Mouse (Mus musculus): ENCODE measurements at regions not wholly inside any gene's neighbourhood (a gene's known extent, or its start where the extent isn't known, plus 50 kb on each side); places are given as distances from the start of the nearest gene placed in this dataset.

DNA sequence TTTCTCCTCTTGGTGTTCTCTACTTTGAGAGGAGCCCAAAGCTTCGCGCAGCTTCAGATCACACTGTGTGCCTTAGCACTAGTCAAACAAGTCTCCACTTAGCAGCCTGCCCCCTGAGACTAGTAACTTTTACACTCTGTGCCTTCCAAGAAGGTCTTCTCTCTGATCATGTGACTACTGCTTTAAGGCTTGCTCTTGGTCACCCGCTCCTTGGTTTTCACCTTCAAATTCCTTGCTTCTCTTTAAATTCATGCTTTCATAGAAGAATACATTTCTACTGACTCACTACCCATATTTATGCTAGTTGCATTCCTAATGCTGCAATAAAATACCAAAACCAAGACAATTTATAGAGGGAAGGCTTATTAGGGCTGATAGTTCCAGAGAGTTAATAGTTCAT, 118.6 kb upstream of the Tut7 start:
- H3K4me1 ChIP-seq: peaks cover 29% of the 10 kb centered on the region
- H3K9me3 ChIP-seq (replicated peaks): no peaks in the 10 kb centered on the region
- H3K36me3 ChIP-seq: no peaks in the 10 kb centered on the region
- DNase-seq (ENCODE audit: low spot score): no peak
- H3K27ac ChIP-seq (replicated peaks): peak overlapping the region; percentile 58
- 70% methylated on average over 3 of the region's 3 CpGs for WGBS
- peaks cover 49% of the 10 kb centered on the region for H3K27me3 ChIP-seq (ENCODE audit: low read depth, poor library complexity, severe bottlenecking)
- no peak overlapping the region for H3K4me3 ChIP-seq

- H3K27ac ChIP-seq (replicated peaks): peak overlapping the region; percentile 58
- DNase-seq (ENCODE audit: low spot score): no peak
- WGBS: 24% methylated on average over 16 of the region's 16 CpGs
- H3K9me3 ChIP-seq (replicated peaks): no peaks in the 10 kb centered on the region
- H3K4me1 ChIP-seq: peaks cover 29% of the 10 kb centered on the region
- peak overlapping the region; percentile 43 for H3K4me3 ChIP-seq
- H3K36me3 ChIP-seq: no peaks in the 10 kb centered on the region
- H3K27me3 ChIP-seq (ENCODE audit: low read depth, poor library complexity, severe bottlenecking): peaks cover 49% of the 10 kb centered on the region
Measured at GRCm38 (mm10) chr13:59940414-59941205, 117.7 kb upstream of the Tut7 start.

- Histone ChIP-seq H3K36me3 (no peaks in the 10 kb centered on the region), H3K4me1 (peaks cover 29% of the 10 kb centered on the region), H3K4me3 (no peak overlapping the region), H3K9me3 (replicated peaks) (no peaks in the 10 kb centered on the region), H3K27me3 (ENCODE audit: low read depth, poor library complexity, severe bottlenecking) (peaks cover 49% of the 10 kb centered on the region), H3K27ac (replicated peaks) (no peak overlapping the region)
- WGBS: 63% methylated on average over 5 of the region's 5 CpGs
- no peak for DNase-seq (ENCODE audit: low spot score)
Measured at GRCm38 (mm10) chr13:59939886-59940285, 116.9 kb upstream of the Tut7 start.

DNA sequence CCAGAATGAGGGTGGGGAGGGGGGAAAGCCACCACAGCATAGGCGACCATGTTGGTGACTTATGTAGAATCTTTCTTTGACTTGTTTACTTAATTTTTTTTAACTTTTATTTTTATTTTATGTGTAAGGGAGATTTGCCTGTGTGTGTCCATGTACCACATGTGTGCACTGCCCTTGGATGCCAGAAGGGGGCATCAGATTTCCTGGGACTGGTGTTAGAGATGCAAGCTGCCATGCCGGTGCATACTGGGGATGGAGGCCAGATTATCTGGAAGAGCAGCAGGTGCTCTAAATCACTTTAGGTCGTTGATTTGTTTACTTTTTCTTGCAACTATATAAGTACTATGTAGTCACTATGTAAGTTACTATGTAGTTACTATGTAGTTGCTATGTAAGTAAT, 114.2 kb upstream of the Tut7 start:
- DNase-seq (ENCODE audit: low spot score): no peak
- WGBS: 65% methylated on average over 3 of the region's 3 CpGs
- no peaks in the 10 kb centered on the region for H3K9me3 ChIP-seq (replicated peaks)
- peaks cover 32% of the 10 kb centered on the region for H3K27me3 ChIP-seq (ENCODE audit: low read depth, poor library complexity, severe bottlenecking)
- H3K4me3 ChIP-seq: no peak overlapping the region
- H3K27ac ChIP-seq (replicated peaks): no peak overlapping the region
- peaks cover 20% of the 10 kb centered on the region for H3K4me1 ChIP-seq
- H3K36me3 ChIP-seq: no peaks in the 10 kb centered on the region

DNA sequence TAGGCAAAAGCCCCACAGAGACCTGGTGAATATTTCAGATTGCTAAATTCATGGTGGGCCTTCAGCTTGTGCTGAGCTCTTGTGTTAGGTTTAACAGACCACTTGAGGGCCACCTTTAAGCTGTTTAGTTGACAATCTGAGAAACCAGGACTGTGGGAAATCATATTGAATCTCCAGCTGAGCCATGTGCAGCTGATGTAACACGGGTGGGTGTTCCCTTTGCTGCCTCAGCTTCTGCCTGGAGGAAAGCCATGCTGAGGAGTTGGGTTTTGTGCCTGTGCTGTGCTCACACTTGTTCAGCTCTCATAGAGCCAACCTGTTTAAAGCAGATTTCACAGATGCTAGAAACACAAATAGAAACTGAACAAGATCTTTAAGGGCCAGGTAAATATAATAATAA, 111.6 kb upstream of the Tut7 start:
- 82% methylated on average over 1 of the region's 1 CpGs for WGBS
- Histone ChIP-seq H3K9me3 (replicated peaks) (no peaks in the 10 kb centered on the region), H3K27me3 (ENCODE audit: low read depth, poor library complexity, severe bottlenecking) (peaks cover 13% of the 10 kb centered on the region), H3K4me1 (no peaks in the 10 kb centered on the region), H3K36me3 (no peaks in the 10 kb centered on the region), H3K4me3 (no peak overlapping the region), H3K27ac (replicated peaks) (no peak overlapping the region)
- no peak for DNase-seq (ENCODE audit: low spot score)

DNA sequence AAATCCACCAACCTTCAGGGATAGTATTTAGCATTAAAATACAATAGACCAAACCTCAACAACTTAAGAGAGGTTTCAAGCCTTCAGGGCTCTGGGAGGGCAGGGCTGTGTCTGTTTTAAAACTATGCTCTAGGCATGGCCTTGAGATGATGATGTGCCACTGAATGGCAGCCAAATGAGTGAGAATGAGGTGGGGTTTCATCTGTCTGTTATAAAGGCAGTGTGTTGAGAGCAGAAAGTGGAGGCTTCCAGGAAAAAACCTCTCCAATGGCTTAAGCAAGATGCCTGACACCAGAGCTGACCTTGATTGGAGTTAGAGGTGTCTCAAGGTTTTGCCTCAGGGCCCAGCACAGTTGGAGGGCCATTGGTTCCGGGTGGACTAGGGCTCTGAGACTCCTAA, 111.1 kb upstream of the Tut7 start:
- H3K4me1 ChIP-seq: no peaks in the 10 kb centered on the region
- no peak overlapping the region for H3K27ac ChIP-seq (replicated peaks)
- H3K27me3 ChIP-seq (ENCODE audit: low read depth, poor library complexity, severe bottlenecking): peaks cover 9% of the 10 kb centered on the region; the same call in 1 of the 2 replicates
- WGBS: 62% methylated on average over 1 of the region's 1 CpGs
- H3K36me3 ChIP-seq: no peaks in the 10 kb centered on the region
- H3K9me3 ChIP-seq (replicated peaks): no peaks in the 10 kb centered on the region
- H3K4me3 ChIP-seq: no peak overlapping the region
- no peak for DNase-seq (ENCODE audit: low spot score)

- WGBS: 71% methylated on average over 12 of the region's 12 CpGs
- Histone ChIP-seq H3K9me3 (replicated peaks) (no peaks in the 10 kb centered on the region), H3K4me3 (no peak overlapping the region), H3K36me3 (no peaks in the 10 kb centered on the region), H3K27me3 (ENCODE audit: low read depth, poor library complexity, severe bottlenecking) (no peaks in the 10 kb centered on the region), H3K27ac (replicated peaks) (peak overlapping the region; percentile 58), H3K4me1 (peaks cover 18% of the 10 kb centered on the region)
- DNase-seq (ENCODE audit: low spot score): no peak
Measured at GRCm38 (mm10) chr13:59927379-59928111, 104.6 kb upstream of the Tut7 start.

- H3K4me1 ChIP-seq: peaks cover 18% of the 10 kb centered on the region
- no peaks in the 10 kb centered on the region for H3K36me3 ChIP-seq
- 84% methylated on average over 9 of the region's 9 CpGs for WGBS
- H3K27me3 ChIP-seq (ENCODE audit: low read depth, poor library complexity, severe bottlenecking): no peaks in the 10 kb centered on the region
- DNase-seq (ENCODE audit: low spot score): no peak
- H3K4me3 ChIP-seq: no peak overlapping the region
- no peaks in the 10 kb centered on the region for H3K9me3 ChIP-seq (replicated peaks)
- no peak overlapping the region for H3K27ac ChIP-seq (replicated peaks)
Measured at GRCm38 (mm10) chr13:59925845-59926481, 103.0 kb upstream of the Tut7 start.

- Histone ChIP-seq H3K27me3 (ENCODE audit: low read depth, poor library complexity, severe bottlenecking) (no peaks in the 10 kb centered on the region), H3K36me3 (no peaks in the 10 kb centered on the region), H3K4me3 (no peak overlapping the region), H3K27ac (replicated peaks) (no peak overlapping the region), H3K4me1 (no peaks in the 10 kb centered on the region), H3K9me3 (replicated peaks) (no peaks in the 10 kb centered on the region)
- DNase-seq (ENCODE audit: low spot score): no peak
- 89% methylated on average over 5 of the region's 5 CpGs for WGBS
Measured at GRCm38 (mm10) chr13:59917185-59917584, 94.2 kb upstream of the Tut7 start.

DNA sequence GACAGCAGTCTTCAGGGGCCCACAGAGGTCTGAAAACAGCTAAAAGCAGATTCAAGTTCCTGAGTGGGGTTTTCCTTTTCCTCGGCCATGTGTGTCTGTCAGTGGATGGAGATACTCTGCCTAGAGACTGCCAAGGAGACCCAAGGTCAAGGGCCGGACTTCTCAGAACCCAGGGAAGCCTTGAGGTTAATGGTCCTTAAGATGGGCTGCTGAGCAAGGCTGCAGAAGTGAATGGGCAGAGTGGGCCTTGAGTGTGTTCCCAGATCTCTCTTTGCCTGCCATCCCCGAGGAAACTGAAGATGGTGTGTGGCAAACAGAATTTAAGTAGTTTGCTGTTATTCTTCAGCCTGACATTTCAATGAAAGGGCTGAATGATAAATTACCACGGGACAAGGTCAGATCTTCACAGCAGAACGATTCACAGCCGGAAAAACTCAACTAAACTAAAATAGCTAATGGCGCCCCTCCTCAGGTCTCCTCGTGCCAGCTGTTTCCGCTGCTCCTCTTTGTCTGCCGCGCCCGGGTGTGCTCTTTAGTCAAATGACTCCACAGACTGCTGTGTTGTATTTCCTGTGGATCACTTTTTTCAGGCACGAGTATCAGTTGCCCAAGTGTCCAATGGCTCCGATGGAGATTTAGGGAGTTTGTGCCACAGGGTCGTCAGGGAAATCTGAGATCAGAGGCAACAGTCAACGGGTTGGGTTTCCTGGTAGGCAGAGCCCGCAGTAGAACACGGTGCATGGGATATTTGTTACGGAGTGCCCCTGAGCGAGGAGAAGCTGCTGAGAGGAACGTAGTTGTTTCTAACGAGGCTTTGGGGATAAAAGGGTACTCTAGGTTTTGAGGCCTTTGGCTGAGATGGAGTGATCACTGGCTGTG, 93.5 kb upstream of the Tut7 start:
- Histone ChIP-seq H3K27ac (replicated peaks) (no peak overlapping the region), H3K36me3 (no peaks in the 10 kb centered on the region), H3K4me1 (no peaks in the 10 kb centered on the region), H3K27me3 (ENCODE audit: low read depth, poor library complexity, severe bottlenecking) (no peaks in the 10 kb centered on the region), H3K4me3 (no peak overlapping the region), H3K9me3 (replicated peaks) (no peaks in the 10 kb centered on the region)
- DNase-seq (ENCODE audit: low spot score): no peak
- 91% methylated on average over 22 of the region's 22 CpGs for WGBS

DNA sequence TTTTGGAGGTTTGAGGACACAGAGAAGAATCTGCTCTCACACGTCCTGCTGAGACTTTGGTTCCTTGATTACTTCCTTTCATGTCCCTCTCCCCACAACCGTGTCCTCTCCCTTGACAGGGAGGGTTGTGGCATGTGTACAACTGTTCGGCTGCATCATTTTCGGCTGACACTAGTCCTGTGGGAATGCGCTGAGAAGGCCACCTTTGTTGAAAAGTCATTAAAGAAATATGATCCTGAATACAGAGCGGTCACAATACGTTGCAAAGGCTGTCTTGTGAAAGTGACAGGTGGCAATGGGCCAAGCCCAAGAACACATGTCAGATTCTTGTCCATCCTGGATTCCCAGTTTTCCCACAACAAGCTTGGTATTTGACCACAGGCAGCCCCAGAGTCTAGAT, 92.8 kb upstream of the Tut7 start:
- no peaks in the 10 kb centered on the region for H3K27me3 ChIP-seq (ENCODE audit: low read depth, poor library complexity, severe bottlenecking)
- no peaks in the 10 kb centered on the region for H3K9me3 ChIP-seq (replicated peaks)
- peaks cover 7% of the 10 kb centered on the region for H3K4me1 ChIP-seq
- no peak overlapping the region for H3K27ac ChIP-seq (replicated peaks)
- no peak overlapping the region for H3K4me3 ChIP-seq
- no peaks in the 10 kb centered on the region for H3K36me3 ChIP-seq
- DNase-seq (ENCODE audit: low spot score): no peak
- 94% methylated on average over 7 of the region's 7 CpGs for WGBS
